Mouse (Mus musculus) forebrain, embryonic 14.5 days (tissue): ENCODE results near the gene Gm21761. TPM values are rescaled to one million over a fixed set of nuclear protein-coding genes. Genes with fewer than 3 reads are reported as not detected.

Experiments
- polyA plus RNA-seq: library from polyadenylated mRNA; unstranded; fragments of >200 nt; fragmentation: Nextera tagmentation; extraction: Ambion mirVana; gene quantifications from 2 replicates; pipeline ENCODE4 v1.2.1, GENCODE M21; 2014

The Gm21761 gene
- polyA plus RNA-seq, 1 experiment from 2014 or later: not detected

Other genes with a start within 250 kb of the Gm21761 start
- gene Hmgcs1, start 238.9 kb downstream of the Gm21761 start, polyA plus RNA-seq: 311 and 398 TPM in 2 replicates
- 6.8 and 7.2 TPM in 2 replicates for gene Nim1k, start 173.4 kb downstream of the Gm21761 start, polyA plus RNA-seq
- 41.7 and 44.5 TPM in 2 replicates for gene Zfp131, start 138.4 kb downstream of the Gm21761 start, polyA plus RNA-seq
- gene AF067063, start 99.1 kb downstream of the Gm21761 start, polyA plus RNA-seq: not detected in 2 replicates
- gene D13Ertd608e, start 93.3 kb downstream of the Gm21761 start, polyA plus RNA-seq: not detected in 2 replicates
- not detected in 2 replicates for gene Tcstv1, start 34.5 kb downstream of the Gm21761 start, polyA plus RNA-seq
- gene B020031M17Rik, start 21.5 kb upstream of the Gm21761 start, polyA plus RNA-seq: not detected in 2 replicates
- gene Gm36079, start 97.7 kb upstream of the Gm21761 start, polyA plus RNA-seq: not detected in 2 replicates
- gene Gm21188, start 122.9 kb upstream of the Gm21761 start, polyA plus RNA-seq: not detected in 2 replicates
- not detected in 2 replicates for gene Gm20767, start 211.0 kb upstream of the Gm21761 start, polyA plus RNA-seq
- not detected in 2 replicates for gene Gm21818, start 243.2 kb upstream of the Gm21761 start, polyA plus RNA-seq